Mouse (Mus musculus): ENCODE data around the gene Nudcd3.

- TF ChIP-seq NRF1 (IDR thresholded peaks at IDR 0.05; ENCODE audit: low read depth, low read length), result no peak
- TF ChIP-seq ZNF384 (IDR thresholded peaks at IDR 0.05; ENCODE audit: low read depth, low read length), result no peak
- TF ChIP-seq CTCF (conservative IDR thresholded peaks at IDR 0.05 in 1 of 2, IDR thresholded peaks at IDR 0.05 in 1 of 2; ENCODE audit: low read depth in 2 of 2, low read length in 2 of 2), result no peak
- TF ChIP-seq BHLHE40 (IDR thresholded peaks at IDR 0.05; ENCODE audit: low read depth, low read length), result no peak
- no peak for TF ChIP-seq MXI1 (IDR thresholded peaks at IDR 0.05; ENCODE audit: low read depth, low read length)
- no peak for TF ChIP-seq E2F4 (IDR thresholded peaks at IDR 0.05; ENCODE audit: insufficient replicate concordance, low read depth, low read length)
- no peak for TF ChIP-seq POLR2A (IDR thresholded peaks at IDR 0.05; ENCODE audit: low read depth, low read length)
Measured at GRCm38 (mm10) chr11:6059162-6059561, 141.1 kb downstream of the Nudcd3 start.
